Mouse (Mus musculus) testis, adult 2 months (tissue): Measurements from ENCODE around the gene Rnf224. TPM values are rescaled to one million over a fixed set of nuclear protein-coding genes. Genes with fewer than 3 reads are reported as not detected.
"Not testable (repeated sequence)": the region's sequence is repeated elsewhere in the genome, so short reads cannot be mapped to it uniquely, and the experiment has no call there.

Experiments
- H3K27ac ChIP-seq: fragments of 200-500 bp; 2 replicates; pipeline ENCODE4 v1.5.1; 2012; ENCODE audit warnings: low read depth, low read length; ENCODE audit not compliant: control insufficient read depth, insufficient read depth
- H3K27me3 ChIP-seq: fragments of 200-500 bp; 2 replicates; pipeline ENCODE4 v1.6.1; 2012; ENCODE audit warnings: mild to moderate bottlenecking, low read length, moderate library complexity; ENCODE audit not compliant: control insufficient read depth, insufficient read depth
- H3K36me3 ChIP-seq: fragments of 200-500 bp; 2 replicates; pipeline ENCODE4 v1.6.1; 2012; ENCODE audit warnings: mild to moderate bottlenecking, low read length; ENCODE audit not compliant: control insufficient read depth, insufficient read depth
- H3K4me1 ChIP-seq: fragments of 200-500 bp; 2 replicates; pipeline ENCODE4 v1.6.1; 2012; ENCODE audit warnings: low read length; ENCODE audit not compliant: control insufficient read depth, insufficient read depth
- H3K4me3 ChIP-seq: fragments of 200-500 bp; 2 replicates; pipeline ENCODE4 v1.5.1; 2012; ENCODE audit warnings: low read depth, mild to moderate bottlenecking, low read length, moderate library complexity, mixed read lengths; ENCODE audit not compliant: control insufficient read depth
- CTCF ChIP-seq: fragments of 200-500 bp; IDR thresholded peaks from 2 replicates; pipeline ENCODE4 v1.5.1; 2012; ENCODE audit warnings: low read depth, mild to moderate bottlenecking, inconsistent platforms, low read length, moderate library complexity; ENCODE audit not compliant: control insufficient read depth, insufficient read depth, insufficient replicate concordance
- POLR2A ChIP-seq: fragments of 200-500 bp; IDR thresholded peaks from 2 replicates; pipeline ENCODE4 v1.6.1; 2012; ENCODE audit warnings: low read depth, mild to moderate bottlenecking, inconsistent platforms, low read length, moderate library complexity; ENCODE audit not compliant: control insufficient read depth
- polyA plus RNA-seq: library from polyadenylated mRNA; depleted of rRNA; stranded (reverse); fragments of >200 nt; gene quantifications from 2 replicates; pipeline ENCODE4 v1.2.3, GENCODE M21; 2012

The Rnf224 gene
- polyA plus RNA-seq, 1 experiment: 0.05 TPM

- TF ChIP-seq CTCF (no peak), POLR2A (no peak; the same call in 1 of the 2 replicates)
- H3K27ac ChIP-seq: peak overlapping the region; percentile 51
- H3K4me3 ChIP-seq: peak overlapping the region; percentile 91
- H3K27me3 ChIP-seq: no peaks in the 10 kb centered on the region
- peaks cover 24% of the 10 kb centered on the region for H3K4me1 ChIP-seq
- no peaks in the 10 kb centered on the region; the same call in 1 of the 2 replicates for H3K36me3 ChIP-seq
These were observed 26.4 kb upstream of the Rnf224 start for GRCm38 (mm10) chr2:25262795-25263622.

GRCm38 (mm10) chr2:25262291-25262767 lies 25.7 kb upstream of the Rnf224 start, which contains the start of gene Tprn:
Tprn (plus strand) TSS chr2:25262618.
- Histone ChIP-seq H3K27ac (peak within 1 kb of the TSS; percentile 83), H3K4me3 (peak within 1 kb of the TSS; percentile 91), H3K4me1 (peaks cover 24% of the 10 kb centered on the region), H3K27me3 (no peaks in the 10 kb centered on the region), H3K36me3 (no peaks in the 10 kb centered on the region; the same call in 1 of the 2 replicates)
- no peak for TF ChIP-seq CTCF
- peak; percentile 72; the same call in 1 of the 2 replicates for TF ChIP-seq POLR2A

GRCm38 (mm10) chr2:25261870-25262269 lies 25.3 kb upstream of the Rnf224 start:
- H3K4me1 ChIP-seq: peaks cover 24% of the 10 kb centered on the region

GRCm38 (mm10) chr2:25258887-25259286 lies 22.3 kb upstream of the Rnf224 start:
- TF ChIP-seq POLR2A (no peak), CTCF (no peak)
- Histone ChIP-seq H3K27me3 (no peaks in the 10 kb centered on the region), H3K27ac (no peak overlapping the region), H3K4me1 (peaks cover 20% of the 10 kb centered on the region), H3K4me3 (no peak overlapping the region), H3K36me3 (no peaks in the 10 kb centered on the region; the same call in 1 of the 2 replicates)

More at GRCm38 (mm10) chr2:25261870-25262269, 25.3 kb upstream of the Rnf224 start:
- H3K36me3 ChIP-seq: no peaks in the 10 kb centered on the region; the same call in 1 of the 2 replicates
- H3K4me3 ChIP-seq: peak overlapping the region; percentile 91
- TF ChIP-seq POLR2A: no peak
- no peaks in the 10 kb centered on the region for H3K27me3 ChIP-seq
- peak overlapping the region; percentile 83 for H3K27ac ChIP-seq

- H3K4me3 ChIP-seq, H3K27ac ChIP-seq: not testable (repeated sequence)
These were observed 20.7 kb upstream of the Rnf224 start for GRCm38 (mm10) chr2:25257250-25257649.

GRCm38 (mm10) chr2:25256443-25257109 lies 20.0 kb upstream of the Rnf224 start:
- H3K36me3 ChIP-seq, H3K4me3 ChIP-seq, H3K4me1 ChIP-seq, H3K27me3 ChIP-seq, H3K27ac ChIP-seq: not testable (repeated sequence)

More at GRCm38 (mm10) chr2:25257250-25257649, 20.7 kb upstream of the Rnf224 start:
- H3K4me1 ChIP-seq: peaks cover 10% of the 10 kb centered on the region
- H3K36me3 ChIP-seq, H3K27me3 ChIP-seq: not testable (repeated sequence)

GRCm38 (mm10) chr2:25255284-25255779 lies 18.7 kb upstream of the Rnf224 start, which contains the start of gene Tmem203:
Tmem203 (plus strand) TSS chr2:25255439.
- no peak for TF ChIP-seq CTCF
- peak; percentile 88 for TF ChIP-seq POLR2A
- Histone ChIP-seq H3K27ac (peak within 1 kb of the TSS; percentile 85), H3K36me3 (no peaks in the 10 kb centered on the region), H3K4me1 (peaks cover 6% of the 10 kb centered on the region), H3K4me3 (peak within 1 kb of the TSS; percentile 99), H3K27me3 (no peaks in the 10 kb centered on the region)
